Mouse (Mus musculus): Measurements from ENCODE around the gene Drc1. TPM values are rescaled to one million over a fixed set of nuclear protein-coding genes. Genes with fewer than 3 reads are reported as not detected.

Gene Drc1
- under 1 TPM; 0.26 to 0.43 TPM for total RNA-seq (2021)
- long read RNA-seq, experiment 1, partial matches to known transcripts: 0 of 1 reads
- long read RNA-seq, experiment 1, other reads (novel, unspliced or antisense): 1 of 1 reads
- long read RNA-seq, experiment 2, partial matches to known transcripts: 1 of 1 reads
- long read RNA-seq, experiment 2, other reads (novel, unspliced or antisense): 0 of 1 reads

DNA sequence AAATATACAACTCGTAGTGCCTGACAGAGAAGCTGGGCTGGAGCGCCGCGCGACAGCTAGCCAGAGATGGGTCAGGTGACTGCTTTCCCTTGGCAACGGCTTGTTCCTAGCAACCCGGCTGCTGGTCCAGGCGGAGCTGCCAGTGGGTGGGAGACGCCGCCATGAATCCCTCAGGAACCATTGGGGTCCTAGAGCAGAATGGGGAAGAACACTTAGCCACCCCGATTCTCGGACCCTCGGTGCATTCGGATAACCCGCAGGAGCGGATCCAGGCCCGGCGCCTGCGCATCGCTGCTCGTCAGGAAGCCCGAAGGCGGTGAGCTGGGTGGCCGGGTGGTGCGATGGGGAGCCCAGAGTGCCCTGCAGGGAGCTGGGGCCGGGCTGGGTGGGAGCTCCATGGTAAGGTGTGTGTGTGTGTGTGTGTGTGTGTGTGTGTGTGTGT, at the start of gene Drc1:
Gene Drc1, plus strand, starts transcription at position 98 of the 442 bp plus-strand sequence.
- DNase-seq: peak; percentile 45 to 48

DNA sequence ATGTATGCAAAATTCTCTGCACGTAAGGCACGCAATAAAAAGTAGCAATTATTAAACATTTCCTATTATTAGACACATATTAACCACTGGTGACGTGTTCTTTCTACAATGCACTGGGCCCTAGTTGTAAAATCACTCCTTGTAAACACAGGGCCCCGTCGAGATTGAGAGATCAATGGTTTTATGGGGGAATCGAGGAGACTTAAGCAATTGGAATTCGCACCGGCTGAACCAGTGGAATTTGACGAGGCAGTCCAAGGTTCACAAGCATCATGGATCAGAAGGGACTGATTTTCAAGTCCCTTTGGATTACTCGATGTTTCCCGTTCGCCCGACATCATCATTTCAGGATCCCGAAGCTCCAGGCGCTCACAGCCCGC, 49.3 kb upstream of the Drc1 start:
- no peak for DNase-seq

DNA sequence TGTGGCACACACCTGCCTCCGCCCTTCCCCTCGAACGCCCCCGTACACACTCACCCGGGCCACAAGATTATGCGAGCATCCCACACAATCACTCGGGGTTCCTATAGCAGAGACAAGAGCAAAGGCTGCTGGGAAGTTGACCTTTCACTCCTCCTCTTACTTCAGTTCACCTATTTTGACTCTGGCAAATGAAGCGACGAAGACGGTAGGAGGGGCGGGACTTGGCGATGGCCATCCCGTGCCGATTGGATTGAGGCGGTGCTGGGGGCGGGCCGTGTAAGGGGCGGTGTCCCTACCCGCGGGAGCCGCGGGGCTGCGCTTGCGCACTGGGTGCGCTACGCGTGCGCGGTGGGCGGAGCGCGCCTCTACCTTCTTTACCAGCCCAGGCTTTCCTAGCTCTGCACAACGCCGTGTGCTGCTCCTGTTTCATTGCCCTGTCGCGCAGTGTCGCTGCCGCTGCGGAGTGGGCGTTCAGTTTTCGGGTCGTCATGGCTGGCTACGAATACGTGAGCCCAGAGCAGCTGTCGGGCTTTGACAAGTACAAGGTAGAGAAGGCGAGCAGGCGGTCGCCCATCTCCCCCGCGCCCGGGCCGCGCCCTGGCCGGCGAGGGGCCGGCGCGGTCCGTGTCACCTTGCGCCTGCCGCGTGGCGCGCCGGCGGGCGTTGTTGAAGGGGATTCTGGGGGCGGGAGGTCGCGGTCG, 48.8 kb upstream of the Drc1 start, which contains the start of gene Selenoi:
Gene Selenoi, plus strand, starts transcription at position 311 of the 701 bp plus-strand sequence.
- DNase-seq: peak; percentile 99

DNA sequence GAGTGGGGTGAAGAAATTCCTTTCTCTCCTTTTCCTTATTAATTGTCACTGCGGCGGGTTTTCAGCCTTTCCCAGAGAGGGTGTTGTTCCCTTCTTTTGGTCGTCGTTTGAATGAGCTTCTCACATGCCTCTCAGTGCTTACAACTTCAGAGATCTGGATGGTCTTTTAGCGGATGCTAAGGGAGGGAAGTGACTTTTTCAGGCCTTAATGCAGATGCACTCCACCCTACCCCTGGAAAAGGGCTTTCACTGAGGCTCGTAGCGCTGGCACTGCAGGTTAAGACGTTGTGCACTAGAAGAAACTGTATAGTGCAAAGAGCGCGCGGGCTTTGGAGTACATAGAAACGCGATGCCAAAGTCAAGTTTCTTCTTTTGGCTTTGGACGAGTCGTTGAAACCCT, 48.1 kb upstream of the Drc1 start:
- DNase-seq: peak; percentile 9 to 17

DNA sequence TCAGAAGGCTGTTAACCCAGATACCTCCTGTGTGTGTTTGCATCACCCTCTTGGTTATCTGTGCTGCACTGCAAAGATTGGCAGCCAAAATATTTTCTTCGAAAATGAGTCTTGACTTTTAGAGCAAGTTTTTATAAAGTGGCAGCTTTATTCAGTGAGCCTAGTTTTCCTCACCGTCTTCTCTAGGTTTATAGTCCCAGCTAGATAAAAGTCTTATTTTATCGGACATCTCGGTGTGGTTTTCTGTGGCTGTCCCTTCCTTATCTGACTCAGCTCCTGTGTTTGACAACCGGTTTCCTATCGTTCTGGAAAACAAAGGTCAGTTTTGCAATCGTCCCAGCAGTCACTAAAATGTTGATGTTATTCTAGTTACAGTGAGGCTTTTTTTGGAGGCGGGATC, 47.2 kb upstream of the Drc1 start:
- no peak for DNase-seq

DNA sequence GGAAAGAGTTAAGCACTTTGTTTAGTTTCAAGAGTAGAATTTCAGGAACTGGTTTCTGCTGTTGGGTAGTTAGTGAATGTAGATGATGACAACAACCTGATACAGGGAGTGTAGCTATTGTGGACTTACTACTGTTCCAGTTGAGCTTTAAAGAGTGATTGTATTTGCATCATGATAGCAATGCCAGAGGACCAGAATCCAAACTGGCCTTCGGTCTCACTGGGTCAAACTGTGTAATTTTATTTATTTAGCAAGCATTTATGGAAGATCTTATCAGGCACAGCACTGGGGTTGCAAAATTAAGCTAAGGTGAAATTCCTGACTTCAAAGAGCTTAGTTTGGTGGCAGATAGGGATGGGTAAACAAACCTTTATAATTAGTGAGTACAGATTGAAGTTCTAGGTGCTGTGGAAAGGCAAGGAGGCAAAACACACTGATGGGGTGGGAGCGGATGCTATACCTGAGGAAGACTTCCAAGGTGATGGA, 45.5 kb upstream of the Drc1 start:
- no peak for DNase-seq

DNA sequence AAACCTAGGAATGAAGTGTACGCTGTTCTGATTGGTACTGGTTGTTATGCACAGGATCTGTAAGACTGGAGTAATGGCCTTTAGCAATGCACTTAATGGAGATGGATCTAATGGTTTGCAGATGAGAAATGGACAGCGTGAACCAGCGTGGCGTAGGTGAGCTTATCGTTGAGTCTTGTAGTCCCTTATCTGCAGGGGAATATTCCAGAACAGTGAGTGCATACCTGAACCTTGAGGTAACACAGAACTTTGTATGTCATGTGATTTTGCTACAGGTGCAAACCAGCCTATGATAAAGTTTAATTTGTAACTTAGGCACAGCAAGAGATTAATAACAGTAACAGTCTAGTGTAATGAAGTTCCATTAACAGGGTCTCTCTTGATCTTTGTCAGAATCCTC, 42.7 kb upstream of the Drc1 start:
- no peak for DNase-seq

DNA sequence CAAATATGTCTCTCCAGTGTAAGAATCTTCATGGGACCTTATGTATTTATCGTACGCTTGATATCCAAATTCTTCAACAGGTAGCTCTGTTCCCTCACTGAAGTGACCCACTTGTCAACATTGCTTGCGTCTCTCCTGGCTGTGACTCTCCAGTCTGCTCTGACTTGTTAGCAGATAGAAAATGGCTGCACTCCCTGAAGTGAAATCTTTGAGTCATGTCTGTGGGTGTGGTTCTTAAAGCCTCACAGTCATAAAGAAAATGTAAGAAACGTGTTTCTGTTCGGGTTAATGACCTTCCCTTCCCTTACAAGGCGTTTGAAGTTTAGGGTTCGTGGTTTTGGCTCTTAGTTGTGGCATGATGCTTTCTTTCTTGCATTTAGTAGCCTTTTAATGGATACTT, 40.6 kb upstream of the Drc1 start:
- no peak for DNase-seq

DNA sequence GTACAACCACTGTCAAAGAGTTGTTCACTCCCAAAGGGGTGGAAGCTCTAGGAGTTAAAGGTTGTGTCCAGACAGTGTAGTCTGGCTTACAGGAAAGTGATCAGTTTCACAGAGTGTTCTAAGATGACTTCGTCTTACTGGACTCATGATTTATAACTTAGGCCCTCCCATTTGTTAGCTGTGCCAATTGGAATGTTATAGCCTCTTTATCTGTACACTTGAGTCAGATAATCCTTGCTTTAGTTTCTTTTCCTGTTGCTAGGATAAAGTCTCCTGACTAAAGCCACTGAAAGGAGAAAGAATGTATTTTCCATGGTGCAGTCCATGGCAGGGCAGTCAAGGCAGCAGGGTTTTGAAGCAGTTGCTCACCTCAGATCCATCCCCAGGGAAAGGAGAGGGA, 38.8 kb upstream of the Drc1 start:
- peak in 1 of 2 experiments; percentile 13 for DNase-seq

DNA sequence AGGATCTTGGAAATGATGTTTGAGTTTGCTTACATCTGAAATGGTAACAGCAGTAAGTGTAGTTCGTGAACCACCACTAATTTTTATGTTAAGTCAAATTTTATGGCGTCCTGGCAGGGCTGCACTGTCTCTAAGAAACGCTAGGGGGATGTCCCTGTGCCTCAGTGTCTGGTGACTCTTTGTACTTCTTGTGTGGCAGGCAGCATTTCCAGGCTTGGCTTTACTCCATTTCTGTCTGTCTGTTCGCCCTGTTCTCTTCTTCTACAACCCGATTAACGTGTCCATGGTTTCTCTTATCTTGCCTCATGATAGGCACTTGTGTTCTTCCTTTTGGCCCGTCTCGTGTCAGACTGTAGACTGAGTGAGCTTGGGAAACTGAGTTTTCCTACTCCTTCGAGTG, 37.4 kb upstream of the Drc1 start:
- DNase-seq: peak; percentile 8 to 37

DNA sequence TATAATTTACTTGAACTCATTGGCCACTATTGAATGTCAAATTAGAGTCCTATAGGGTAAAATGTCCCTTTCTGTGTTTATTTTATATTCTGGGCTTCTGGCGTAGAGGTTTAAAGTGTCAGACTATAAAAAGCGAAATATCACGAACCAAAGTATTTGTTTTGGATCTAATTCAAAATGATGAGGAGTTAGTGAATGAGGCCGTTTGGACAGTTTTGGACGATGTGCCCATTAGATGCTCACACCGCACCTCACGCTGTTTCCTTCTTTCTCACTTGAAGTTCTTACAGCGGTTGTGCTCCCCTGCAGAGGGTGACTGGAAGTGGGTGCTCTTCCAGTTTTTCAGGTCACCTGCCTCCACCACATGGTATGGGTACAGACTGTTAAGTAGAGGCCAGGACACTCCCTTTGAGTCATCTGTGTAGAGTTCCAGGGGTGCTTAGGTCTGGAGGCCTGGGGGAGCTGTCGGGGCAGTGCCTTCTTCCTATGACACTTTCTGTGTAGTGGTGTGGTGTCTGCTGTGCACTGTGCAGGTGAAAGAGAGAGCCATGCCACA, 35.2 kb upstream of the Drc1 start:
- DNase-seq: no peak

DNA sequence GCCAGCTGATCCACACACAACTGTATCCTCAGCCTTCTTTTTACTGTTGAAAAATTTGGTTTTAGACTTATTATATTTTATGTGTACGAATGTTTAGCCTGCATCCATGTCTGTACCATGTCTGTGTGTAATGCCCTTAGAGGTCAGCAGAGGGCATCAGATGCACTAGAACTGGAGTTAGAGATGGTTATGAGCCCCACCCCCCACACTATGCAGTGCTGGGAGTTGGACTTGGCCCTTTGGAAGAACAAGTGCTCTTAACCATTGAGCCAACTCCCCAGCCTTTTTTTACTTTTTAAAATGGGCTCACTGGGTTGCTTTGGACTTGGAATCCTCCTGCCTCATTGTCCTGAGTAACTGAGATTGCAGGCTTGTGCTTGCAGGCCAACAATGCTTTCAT, 33.5 kb upstream of the Drc1 start:
- peak in 1 of 2 experiments; percentile 11 for DNase-seq

DNA sequence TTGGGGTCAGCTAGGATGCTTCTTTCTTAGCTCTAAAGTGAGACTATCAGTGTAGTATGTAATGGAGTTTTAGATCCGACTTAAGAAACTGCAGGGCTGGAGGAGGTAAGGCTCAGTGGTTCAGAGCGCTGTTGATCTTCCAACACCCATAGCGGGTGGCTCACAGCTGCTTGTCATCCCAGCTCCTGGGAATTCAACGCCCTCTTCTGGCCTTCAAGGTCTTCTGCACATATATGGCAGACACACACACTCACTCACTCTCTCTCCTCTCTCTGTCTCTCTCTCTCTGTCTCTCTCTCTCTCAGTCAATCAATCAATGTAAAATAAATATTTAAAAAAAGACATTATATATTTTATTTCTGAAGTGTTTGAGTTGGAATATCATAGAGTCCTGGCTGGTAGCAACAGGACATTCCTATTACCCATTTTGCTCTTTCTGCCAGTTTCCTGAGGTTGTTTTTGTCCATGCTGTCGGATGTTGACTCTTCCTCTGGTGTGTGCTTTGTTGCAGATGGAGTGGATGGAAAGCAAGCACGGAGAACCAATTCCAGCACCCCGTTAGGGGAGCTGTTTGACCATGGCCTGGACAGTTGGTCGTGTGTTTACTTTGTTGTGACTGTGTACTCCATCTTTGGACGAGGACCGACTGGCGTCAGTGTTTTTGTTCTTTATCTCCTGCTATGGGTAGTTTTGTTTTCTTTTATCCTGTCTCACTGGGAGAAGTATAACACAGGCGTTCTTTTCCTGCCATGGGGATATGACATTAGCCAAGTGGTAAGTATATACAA, 25.4 kb upstream of the Drc1 start:
- no peak for DNase-seq

DNA sequence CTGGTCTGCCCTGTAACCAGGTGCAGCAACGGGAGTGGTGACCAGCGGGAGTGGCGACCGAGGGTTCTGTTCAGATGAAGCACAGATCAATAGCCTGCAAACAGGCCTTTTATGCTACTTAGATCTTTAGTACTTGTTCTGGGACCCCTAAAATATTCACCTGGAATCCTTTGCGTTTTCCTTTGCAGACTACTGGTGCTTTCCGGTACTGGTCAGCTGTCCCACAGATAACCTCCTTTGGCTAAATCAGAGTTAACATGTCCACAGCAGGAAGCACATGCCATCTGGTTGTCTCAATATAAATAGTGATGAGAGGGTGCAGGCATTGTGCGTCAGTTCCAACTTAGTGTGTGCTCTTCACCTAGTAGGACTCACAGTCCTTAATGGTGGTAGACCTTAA, 22.4 kb upstream of the Drc1 start:
- DNase-seq: no peak

DNA sequence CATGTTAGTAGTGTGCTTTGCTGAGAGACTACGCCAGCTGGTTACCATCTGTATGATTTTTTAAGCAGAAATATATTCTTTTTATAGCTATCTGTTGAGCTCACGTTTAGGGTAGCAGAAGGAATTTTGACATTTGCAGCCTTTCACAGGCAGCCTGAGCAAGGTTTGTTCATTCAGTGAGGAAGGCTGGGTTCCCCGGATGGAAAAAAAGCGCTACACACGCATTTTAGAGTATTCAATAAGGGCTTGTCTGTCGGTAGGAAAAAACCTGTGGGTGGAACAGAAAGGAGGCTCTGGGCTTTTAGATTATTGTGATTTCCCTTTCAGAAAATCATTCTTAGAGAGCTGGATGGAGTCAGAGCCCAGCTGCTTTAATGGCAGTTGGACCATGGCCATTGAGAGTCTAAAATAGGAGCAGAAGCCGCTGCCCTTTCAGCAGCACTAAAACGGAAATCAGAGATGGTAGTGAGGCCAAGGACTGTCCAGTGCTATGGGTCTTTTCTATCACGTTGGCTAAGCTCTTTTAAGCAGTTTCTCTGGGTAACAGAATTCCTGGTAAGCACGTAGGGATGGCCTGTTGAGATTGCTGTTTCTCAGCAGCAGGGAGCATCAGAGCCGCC, 10.5 kb upstream of the Drc1 start:
- DNase-seq: peak; percentile 9 to 16

DNA sequence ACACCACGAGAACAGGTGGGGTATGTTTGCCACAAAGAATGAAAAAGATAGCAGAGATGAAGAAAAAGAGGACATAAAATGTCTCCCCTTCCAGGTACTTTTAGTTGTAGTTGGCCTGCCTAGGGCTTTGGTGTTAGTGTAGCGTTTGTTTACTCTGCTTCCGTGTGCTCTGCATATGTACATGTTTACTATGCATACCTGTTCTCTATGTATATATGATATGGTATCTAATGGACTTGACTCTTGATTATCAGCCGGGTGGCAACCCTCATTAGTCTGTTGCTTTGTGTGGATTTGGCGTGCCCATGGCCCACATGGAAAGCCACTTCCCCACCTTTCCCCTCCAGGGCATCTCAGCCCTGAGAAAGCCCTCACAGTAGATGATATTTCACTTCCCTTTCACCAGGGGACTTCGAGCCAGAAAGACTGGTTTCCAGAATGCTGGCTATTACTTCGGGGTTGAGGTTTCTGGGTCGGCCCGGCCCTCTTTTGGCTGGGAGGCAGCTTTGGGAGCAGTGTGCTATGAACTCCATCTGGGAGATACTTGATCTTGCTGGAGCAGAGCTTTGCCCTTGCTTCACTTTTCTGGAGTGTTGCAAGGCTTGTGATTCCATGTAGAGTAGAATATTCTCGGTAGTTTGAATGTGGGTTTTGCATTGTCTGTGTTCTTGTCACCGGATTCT, 9.4 kb upstream of the Drc1 start:
- DNase-seq: peak; percentile 20 to 55

DNA sequence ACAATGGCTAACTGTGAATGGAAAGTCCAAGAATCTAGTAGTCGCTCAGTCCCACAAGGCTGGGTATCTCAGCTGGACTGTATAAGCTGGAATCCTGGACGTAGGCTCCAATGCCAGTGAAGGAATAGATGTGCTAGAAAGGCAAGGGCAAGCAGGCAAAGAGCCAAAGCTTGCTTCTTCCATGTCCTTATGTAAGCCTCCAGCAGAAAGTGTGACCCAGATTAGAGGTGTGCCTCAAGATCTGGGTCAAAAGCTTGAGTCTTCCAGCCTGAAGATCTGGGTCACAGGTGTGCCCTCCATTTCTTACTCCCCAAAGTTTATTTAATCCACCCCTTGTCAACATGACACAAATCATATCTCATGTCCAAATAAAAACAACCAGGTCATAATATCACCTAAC, 4.8 kb upstream of the Drc1 start:
- DNase-seq: no peak

DNA sequence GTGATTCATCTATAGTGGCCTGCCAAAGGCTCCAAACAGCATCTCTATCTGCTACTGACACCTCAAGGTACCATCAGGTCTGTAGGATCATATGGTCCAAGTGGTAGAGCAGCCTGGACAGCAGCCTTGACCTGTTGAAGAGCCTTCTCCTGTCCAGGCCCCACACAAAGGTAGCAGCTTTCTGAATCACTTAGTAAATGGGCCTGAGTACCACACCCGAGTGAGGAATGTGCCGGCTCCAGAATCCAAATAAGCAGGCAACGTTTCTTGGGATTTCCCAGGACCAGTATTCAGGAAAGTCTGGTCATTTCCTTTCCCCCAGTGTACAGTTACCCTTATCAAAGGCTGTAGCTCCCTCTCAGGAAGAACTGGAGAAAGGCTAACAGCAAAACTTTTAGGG, 2.2 kb upstream of the Drc1 start:
- DNase-seq: no peak

DNA sequence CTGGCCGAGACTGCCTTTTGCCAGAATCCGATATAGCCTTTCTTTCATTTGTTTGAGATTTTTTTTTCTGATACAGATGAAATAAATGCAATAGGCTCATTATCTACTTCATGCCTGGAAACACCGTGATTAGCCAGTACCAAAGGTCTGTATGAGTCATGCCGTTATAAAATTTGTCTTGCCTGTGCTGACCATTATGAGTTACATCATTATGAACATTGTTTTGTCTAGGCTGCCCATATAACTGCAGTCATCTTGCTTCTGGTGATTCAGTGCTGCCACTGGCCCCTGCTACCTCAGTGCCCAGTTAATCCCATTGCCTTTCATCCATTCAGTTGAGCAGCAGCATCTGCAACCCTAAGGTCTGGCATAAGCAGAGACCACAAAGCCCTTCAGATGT, 1.7 kb upstream of the Drc1 start:
- DNase-seq: no peak

DNA sequence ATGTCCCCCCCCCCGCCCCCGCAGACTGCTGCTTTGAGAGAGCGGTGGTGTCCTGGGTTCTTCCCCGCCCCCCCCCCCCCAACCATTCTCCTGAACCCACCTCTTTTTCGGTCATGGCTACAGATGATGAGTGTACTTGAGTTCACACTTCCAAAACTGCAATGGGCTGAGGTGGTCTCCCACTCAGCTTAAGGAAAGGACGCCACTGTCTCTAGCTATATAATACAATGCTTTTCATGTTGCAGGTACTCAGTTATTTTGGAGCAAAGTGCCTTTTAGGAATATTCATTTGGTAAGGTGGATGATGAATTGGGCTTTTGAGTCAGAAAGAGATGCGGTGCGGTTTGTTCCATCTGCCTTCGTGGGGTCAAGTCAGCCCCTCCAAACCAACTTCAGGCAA, 324 bp upstream of the Drc1 start:
- no peak for DNase-seq

DNA sequence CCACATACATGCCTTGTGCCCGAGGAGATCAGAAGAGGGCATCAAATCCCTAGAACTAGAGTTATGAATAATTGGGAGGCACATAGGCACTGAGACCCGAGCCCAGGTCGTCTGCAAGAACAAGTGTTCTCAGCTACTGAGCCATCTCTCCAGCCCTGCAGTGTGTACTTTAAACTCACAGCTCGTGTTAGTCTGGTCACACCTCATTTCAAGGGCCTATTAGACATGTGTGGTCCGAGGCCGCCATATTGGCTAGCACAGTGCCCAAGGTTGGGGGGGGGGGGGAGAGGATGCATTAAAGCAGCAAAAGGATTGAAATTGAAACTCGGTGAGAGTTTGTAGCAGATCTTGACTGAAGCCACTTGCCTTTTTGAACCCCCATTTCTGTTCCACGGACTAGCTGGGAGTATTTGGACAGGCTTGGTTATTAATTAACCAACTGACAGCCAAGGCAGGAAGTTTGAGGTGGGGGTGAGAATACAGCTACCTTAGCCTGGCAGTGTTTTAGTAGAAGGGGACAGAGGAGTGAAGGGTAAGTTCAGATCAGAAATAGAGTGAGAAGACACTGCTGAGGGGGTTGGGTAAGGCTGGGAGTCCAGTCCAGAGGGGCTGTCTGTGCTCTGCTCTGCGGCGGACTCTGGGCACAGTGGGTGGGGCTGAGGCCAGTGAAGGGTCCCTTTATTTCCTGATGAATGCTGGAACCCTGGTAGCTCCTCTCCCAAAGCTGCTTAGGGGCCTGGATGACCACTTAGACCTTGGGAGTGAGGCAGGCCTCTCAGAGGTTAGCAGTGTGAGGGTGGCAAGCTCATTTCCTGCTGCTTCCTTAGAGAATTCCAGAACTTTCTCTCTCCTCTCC, 5.0 kb downstream of the Drc1 start:
- no peak for DNase-seq
